Mouse (Mus musculus) kidney, embryonic 15.5 days (tissue): ENCODE data around the gene Sh2d2a. TPM values are rescaled to one million over a fixed set of nuclear protein-coding genes. Genes with fewer than 3 reads are reported as not detected.
A peak's percentile ranks its signal among the peaks of the same experiment; 100 is the strongest.
"Not testable (repeated sequence)": the region's sequence is repeated elsewhere in the genome, so short reads cannot be mapped to it uniquely, and the experiment has no call there.

ENCODE experiments used
- ATAC-seq: fragments of 200-750 bp; cut with Nextera tagmentation; replicated peaks from 2 replicates; pipeline ENCODE4 v1.8.0; 2017; ENCODE audit warnings: moderate TSS enrichment; ENCODE audit not compliant: low FRiP score
- H3K27ac ChIP-seq: fragments of 300-500 bp; sonication (generic); 2 replicates; pipeline ENCODE4 v1.5.1; 2015; ENCODE audit warnings: mild to moderate bottlenecking, inconsistent platforms
- H3K27me3 ChIP-seq: fragments of 300-500 bp; sonication (generic); 2 replicates; pipeline ENCODE4 v1.6.1; 2015; ENCODE audit warnings: inconsistent platforms
- H3K36me3 ChIP-seq: fragments of 300-500 bp; sonication (generic); 2 replicates; pipeline ENCODE4 v1.6.1; 2015; ENCODE audit warnings: inconsistent platforms
- H3K4me1 ChIP-seq: fragments of 300-500 bp; sonication (generic); 2 replicates; pipeline ENCODE4 v1.6.1; 2015; ENCODE audit warnings: inconsistent platforms
- H3K4me2 ChIP-seq: fragments of 300-500 bp; sonication (generic); 2 replicates; pipeline ENCODE4 v1.6.1; 2015; ENCODE audit warnings: moderate library complexity, mild to moderate bottlenecking, inconsistent platforms
- H3K4me3 ChIP-seq: fragments of 300-500 bp; sonication (generic); replicated peaks from 2 replicates; pipeline ENCODE4 v1.5.1; 2015; ENCODE audit warnings: mild to moderate bottlenecking, inconsistent platforms
- H3K9ac ChIP-seq: fragments of 300-500 bp; sonication (generic); 2 replicates; pipeline ENCODE4 v1.6.1; 2015; ENCODE audit warnings: mild to moderate bottlenecking, inconsistent platforms
- H3K9me3 ChIP-seq: fragments of 300-500 bp; sonication (generic); replicated peaks from 2 replicates; pipeline ENCODE4 v1.6.1; 2016; ENCODE audit warnings: inconsistent platforms
- WGBS: fragments of 180-500 bp; shearing (Covaris S2); methylation state at CpG from one replicate; pipeline ENCODE4 v1.1.7; 2015; ENCODE audit warnings: mixed read lengths; 5-methylcytosine and 5-hydroxymethylcytosine counted together
- polyA plus RNA-seq: library from polyadenylated mRNA; unstranded; fragments of >200 nt; fragmentation: Nextera tagmentation; extraction: Ambion mirVana; gene quantifications from 2 replicates; pipeline ENCODE4 v1.2.1, GENCODE M21; 2015

The Sh2d2a gene
- polyA plus RNA-seq, 1 experiment from 2014 or later = not detected

- Histone ChIP-seq H3K27ac (no peak overlapping the region), H3K36me3 (no peaks in the 10 kb centered on the region), H3K9ac (no peak overlapping the region), H3K9me3 (no peaks in the 10 kb centered on the region), H3K27me3 (no peaks in the 10 kb centered on the region), H3K4me2 (no peak overlapping the region), H3K4me1 (no peaks in the 10 kb centered on the region), H3K4me3 (no peak overlapping the region)
- 75% methylated on average over 3 of the region's 3 CpGs for WGBS
- no peak for ATAC-seq
Observed at GRCm38 (mm10) chr3:87899776-87900175, 53.2 kb downstream of the Sh2d2a start.

- no peak for ATAC-seq
- no peak overlapping the region for H3K4me2 ChIP-seq
- H3K9me3 ChIP-seq = no peaks in the 10 kb centered on the region
- H3K27me3 ChIP-seq = no peaks in the 10 kb centered on the region
- no peaks in the 10 kb centered on the region for H3K36me3 ChIP-seq
- 58% methylated on average over 1 of the region's 1 CpGs for WGBS
- no peak overlapping the region for H3K27ac ChIP-seq
- H3K9ac ChIP-seq = no peak overlapping the region
- H3K4me1 ChIP-seq = 0 out of 2 replicates have a peak, but pooled peaks cover 4% of the 10 kb centered on the region
- no peak overlapping the region for H3K4me3 ChIP-seq
Observed at GRCm38 (mm10) chr3:87901036-87901624, 54.6 kb downstream of the Sh2d2a start.

GRCm38 (mm10) chr3:87901959-87902358 is 55.4 kb downstream of the Sh2d2a start:
- H3K9me3 ChIP-seq, H3K9ac ChIP-seq, ATAC-seq, H3K4me2 ChIP-seq, H3K4me3 ChIP-seq, H3K27ac ChIP-seq, H3K4me1 ChIP-seq, H3K36me3 ChIP-seq, H3K27me3 ChIP-seq: not testable (repeated sequence)
- 73% methylated on average over 6 of the region's 6 CpGs for WGBS

- no peaks in the 10 kb centered on the region for H3K27me3 ChIP-seq
- H3K9me3 ChIP-seq = no peaks in the 10 kb centered on the region
- H3K4me1 ChIP-seq = peaks cover 19% of the 10 kb centered on the region
- ATAC-seq = no peak
- no peak overlapping the region for H3K9ac ChIP-seq
- H3K4me2 ChIP-seq = no peak overlapping the region
- no peaks in the 10 kb centered on the region for H3K36me3 ChIP-seq
- peak overlapping the region; percentile 74 for H3K27ac ChIP-seq
- H3K4me3 ChIP-seq = no peak overlapping the region
- WGBS = 36% methylated on average over 5 of the region's 5 CpGs
Observed at GRCm38 (mm10) chr3:87903821-87904220, 57.3 kb downstream of the Sh2d2a start.

Other genes with a start within 250 kb of the Sh2d2a start
- gene Arhgef11, start 229.2 kb upstream of the Sh2d2a start, polyA plus RNA-seq = 17.4 and 17.8 TPM in 2 replicates
- gene Lrrc71, start 98.1 kb upstream of the Sh2d2a start, polyA plus RNA-seq = 0.66 and 0.84 TPM in 2 replicates
- gene Ntrk1, start 51.6 kb upstream of the Sh2d2a start, polyA plus RNA-seq = 6.1 and 8.4 TPM in 2 replicates
- gene Insrr, start 49.8 kb upstream of the Sh2d2a start, polyA plus RNA-seq = 1.2 and 1.5 TPM in 2 replicates
- 40.8 and 51.0 TPM in 2 replicates for gene Pear1, start 22.4 kb upstream of the Sh2d2a start, polyA plus RNA-seq
- 14.4 and 16.1 TPM in 2 replicates for gene Prcc, start 38.9 kb downstream of the Sh2d2a start, polyA plus RNA-seq
- gene Hdgf, start 59.6 kb downstream of the Sh2d2a start, polyA plus RNA-seq = 221 and 234 TPM in 2 replicates
- gene Mrpl24, start 72.8 kb downstream of the Sh2d2a start, polyA plus RNA-seq = 85.4 TPM in 2 replicates
- 62.5 and 64.3 TPM in 2 replicates for gene Isg20l2, start 83.6 kb downstream of the Sh2d2a start, polyA plus RNA-seq
- gene Rrnad1, start 84.0 kb downstream of the Sh2d2a start, polyA plus RNA-seq = 17.7 and 23.0 TPM in 2 replicates
- 81.1 and 82.3 TPM in 2 replicates for gene Crabp2, start 101.9 kb downstream of the Sh2d2a start, polyA plus RNA-seq
- gene Nes, start 124.3 kb downstream of the Sh2d2a start, polyA plus RNA-seq = 31.1 and 34.6 TPM in 2 replicates
- 0.17 and 0.33 TPM in 2 replicates for gene Bcan, start 153.5 kb downstream of the Sh2d2a start, polyA plus RNA-seq
- gene Hapln2, start 180.8 kb downstream of the Sh2d2a start, polyA plus RNA-seq = 0.12 and 0.23 TPM in 2 replicates
- 38.2 and 45.4 TPM in 2 replicates for gene Gpatch4, start 196.4 kb downstream of the Sh2d2a start, polyA plus RNA-seq
- gene Naxe, start 211.7 kb downstream of the Sh2d2a start, polyA plus RNA-seq = 164 and 174 TPM in 2 replicates
- gene Ttc24, start 231.5 kb downstream of the Sh2d2a start, polyA plus RNA-seq = not detected in 2 replicates
- gene Iqgap3, start 235.2 kb downstream of the Sh2d2a start, polyA plus RNA-seq = 18.5 and 22.1 TPM in 2 replicates